Mouse (Mus musculus) midbrain, embryonic 16.5 days (tissue): ENCODE measurements around the gene Prkce. TPM values are rescaled to one million over a fixed set of nuclear protein-coding genes. Genes with fewer than 3 reads are reported as not detected.

ENCODE experiments used
- ATAC-seq: fragments of 200-750 bp; cut with Nextera tagmentation; 2 replicates; pipeline ENCODE4 v1.8.0; 2017; ENCODE audit warnings: moderate TSS enrichment
- H3K27ac ChIP-seq: fragments of 300-500 bp; sonication (generic); 2 replicates; pipeline ENCODE4 v1.5.1; 2014; ENCODE audit warnings: mild to moderate bottlenecking, low read length, mixed read lengths
- H3K27me3 ChIP-seq: fragments of 300-500 bp; sonication (generic); 2 replicates; pipeline ENCODE4 v1.6.1; 2014; ENCODE audit warnings: low read depth, low read length, mixed read lengths; ENCODE audit not compliant: control insufficient read depth, insufficient read depth
- H3K36me3 ChIP-seq: fragments of 300-500 bp; sonication (generic); 2 replicates; pipeline ENCODE4 v1.6.1; 2014; ENCODE audit warnings: mild to moderate bottlenecking, low read length, moderate library complexity, mixed read lengths; ENCODE audit not compliant: control insufficient read depth, insufficient read depth
- H3K4me1 ChIP-seq: fragments of 300-500 bp; sonication (generic); 2 replicates; pipeline ENCODE4 v1.6.1; 2014; ENCODE audit warnings: mild to moderate bottlenecking, low read length, mixed read lengths; ENCODE audit not compliant: control insufficient read depth, insufficient read depth
- H3K4me2 ChIP-seq: fragments of 300-500 bp; sonication (generic); 2 replicates; pipeline ENCODE4 v1.6.1; 2014; ENCODE audit warnings: mild to moderate bottlenecking, low read length, mixed read lengths
- H3K4me3 ChIP-seq: fragments of 300-500 bp; sonication (generic); 2 replicates; pipeline ENCODE4 v1.5.1; 2014; ENCODE audit warnings: low read depth, mild to moderate bottlenecking, low read length, moderate library complexity, mixed read lengths
- H3K9ac ChIP-seq: fragments of 300-500 bp; sonication (generic); 2 replicates; pipeline ENCODE4 v1.6.1; 2014; ENCODE audit warnings: low read depth, low read length, mixed read lengths
- H3K9me3 ChIP-seq: fragments of 300-500 bp; sonication (generic); replicated peaks from 2 replicates; pipeline ENCODE4 v1.6.1; 2014; ENCODE audit warnings: mild to moderate bottlenecking, low read length, mixed read lengths; ENCODE audit not compliant: control insufficient read depth, poor library complexity, severe bottlenecking
- WGBS: fragments of 180-500 bp; shearing (Covaris S2); extraction: QIAGEN DNeasy Blood & Tissue Kit; methylation state at CpG from one replicate; pipeline ENCODE4 v1.1.7; 2014; 5-methylcytosine and 5-hydroxymethylcytosine counted together
- polyA plus RNA-seq: library from polyadenylated mRNA; unstranded; fragments of >200 nt; fragmentation: Nextera tagmentation; extraction: Ambion mirVana; gene quantifications from 2 replicates; pipeline ENCODE4 v1.2.1, GENCODE M21; 2015

The Prkce gene
- polyA plus RNA-seq, 1 experiment from 2014 or later, result 41.5 TPM

GRCm38 (mm10) chr17:86208057-86208820 lies 40.7 kb downstream of the Prkce start:
- WGBS, result 92% methylated on average over 17 of the region's 17 CpGs
- no peaks in the 10 kb centered on the region for H3K4me1 ChIP-seq
- H3K4me3 ChIP-seq, result no peak overlapping the region
- H3K27ac ChIP-seq, result no peak overlapping the region
- H3K36me3 ChIP-seq, result no peaks in the 10 kb centered on the region
- no peaks in the 10 kb centered on the region for H3K9me3 ChIP-seq
- no peak overlapping the region for H3K4me2 ChIP-seq
- no peak for ATAC-seq
- H3K9ac ChIP-seq, result no peak overlapping the region
- H3K27me3 ChIP-seq, result no peaks in the 10 kb centered on the region

GRCm38 (mm10) chr17:86208821-86209186 lies 41.2 kb downstream of the Prkce start:
- ATAC-seq, result no peak
- Histone ChIP-seq H3K4me1 (no peaks in the 10 kb centered on the region), H3K9ac (no peak overlapping the region), H3K4me2 (no peak overlapping the region), H3K9me3 (no peaks in the 10 kb centered on the region), H3K36me3 (no peaks in the 10 kb centered on the region), H3K27me3 (no peaks in the 10 kb centered on the region), H3K27ac (no peak overlapping the region), H3K4me3 (no peak overlapping the region)
- 90% methylated on average over 5 of the region's 5 CpGs for WGBS

GRCm38 (mm10) chr17:86209680-86210251 lies 42.2 kb downstream of the Prkce start:
- WGBS, result 81% methylated on average over 13 of the region's 13 CpGs
- ATAC-seq, result no peak
- no peaks in the 10 kb centered on the region for H3K36me3 ChIP-seq
- no peaks in the 10 kb centered on the region for H3K4me1 ChIP-seq
- no peak overlapping the region for H3K27ac ChIP-seq
- no peaks in the 10 kb centered on the region for H3K27me3 ChIP-seq
- no peak overlapping the region for H3K4me3 ChIP-seq
- no peaks in the 10 kb centered on the region for H3K9me3 ChIP-seq
- no peak overlapping the region for H3K9ac ChIP-seq
- no peak overlapping the region for H3K4me2 ChIP-seq

GRCm38 (mm10) chr17:86212204-86212603 lies 44.6 kb downstream of the Prkce start:
- no peaks in the 10 kb centered on the region for H3K36me3 ChIP-seq
- H3K4me1 ChIP-seq, result no peaks in the 10 kb centered on the region
- H3K27me3 ChIP-seq, result no peaks in the 10 kb centered on the region
- no peak overlapping the region for H3K9ac ChIP-seq
- no peak overlapping the region for H3K4me3 ChIP-seq
- 93% methylated on average over 3 of the region's 3 CpGs for WGBS
- no peak for ATAC-seq
- H3K9me3 ChIP-seq, result no peaks in the 10 kb centered on the region
- no peak overlapping the region for H3K4me2 ChIP-seq
- H3K27ac ChIP-seq, result no peak overlapping the region

GRCm38 (mm10) chr17:86214285-86214684 lies 46.7 kb downstream of the Prkce start:
- H3K36me3 ChIP-seq, result no peaks in the 10 kb centered on the region
- no peak overlapping the region for H3K4me2 ChIP-seq
- no peak for ATAC-seq
- no peak overlapping the region for H3K9ac ChIP-seq
- peak overlapping the region; percentile 57; the same call in 1 of the 2 replicates for H3K27ac ChIP-seq
- no peak overlapping the region for H3K4me3 ChIP-seq
- no peaks in the 10 kb centered on the region for H3K9me3 ChIP-seq
- 27% methylated on average over 9 of the region's 9 CpGs for WGBS
- H3K27me3 ChIP-seq, result no peaks in the 10 kb centered on the region
- no peaks in the 10 kb centered on the region for H3K4me1 ChIP-seq

- Histone ChIP-seq H3K4me3 (no peak overlapping the region), H3K36me3 (no peaks in the 10 kb centered on the region), H3K4me2 (no peak overlapping the region), H3K9me3 (no peaks in the 10 kb centered on the region), H3K27me3 (no peaks in the 10 kb centered on the region), H3K9ac (no peak overlapping the region), H3K4me1 (no peaks in the 10 kb centered on the region), H3K27ac (no peak overlapping the region)
- ATAC-seq, result no peak
- 80% methylated on average over 14 of the region's 14 CpGs for WGBS
Measured at GRCm38 (mm10) chr17:86214741-86215140, 47.2 kb downstream of the Prkce start.

- no peak overlapping the region for H3K4me2 ChIP-seq
- H3K27ac ChIP-seq, result no peak overlapping the region
- no peak overlapping the region for H3K4me3 ChIP-seq
- ATAC-seq, result no peak
- 86% methylated on average over 7 of the region's 7 CpGs for WGBS
- H3K4me1 ChIP-seq, result no peaks in the 10 kb centered on the region
- H3K9me3 ChIP-seq, result no peaks in the 10 kb centered on the region
- H3K9ac ChIP-seq, result no peak overlapping the region
- no peaks in the 10 kb centered on the region for H3K36me3 ChIP-seq
- no peaks in the 10 kb centered on the region for H3K27me3 ChIP-seq
Measured at GRCm38 (mm10) chr17:86215771-86216170, 48.2 kb downstream of the Prkce start.

- Histone ChIP-seq H3K27me3 (no peaks in the 10 kb centered on the region), H3K9ac (no peak overlapping the region), H3K4me1 (no peaks in the 10 kb centered on the region), H3K36me3 (no peaks in the 10 kb centered on the region), H3K27ac (no peak overlapping the region), H3K4me2 (no peak overlapping the region), H3K4me3 (no peak overlapping the region), H3K9me3 (no peaks in the 10 kb centered on the region)
- WGBS, result 44% methylated on average over 5 of the region's 5 CpGs
- ATAC-seq, result no peak
Measured at GRCm38 (mm10) chr17:86217468-86217867, 49.9 kb downstream of the Prkce start.

GRCm38 (mm10) chr17:86218553-86218952 lies 51.0 kb downstream of the Prkce start:
- 88% methylated on average over 11 of the region's 11 CpGs for WGBS

More at GRCm38 (mm10) chr17:86218553-86218952, 51.0 kb downstream of the Prkce start:
- no peaks in the 10 kb centered on the region for H3K4me1 ChIP-seq
- H3K36me3 ChIP-seq, result no peaks in the 10 kb centered on the region
- H3K27me3 ChIP-seq, result no peaks in the 10 kb centered on the region
- no peak overlapping the region for H3K9ac ChIP-seq
- no peak overlapping the region for H3K4me2 ChIP-seq
- ATAC-seq, result no peak
- no peak overlapping the region for H3K27ac ChIP-seq
- no peaks in the 10 kb centered on the region for H3K9me3 ChIP-seq
- no peak overlapping the region for H3K4me3 ChIP-seq
